Mouse (Mus musculus) T-helper 2 cell (primary cell): Measurements from ENCODE around the gene Gm2000.

ENCODE experiments used
- in situ Hi-C: fragments of 300-600 bp; cut with MboI, MseI; formaldehyde crosslinking; loops from one replicate; pipeline ENCODE4 v1.15.1; 2025; ENCODE audit warnings: high pct_unique_total_duplicates

Gene Gm2000

GRCm38 (mm10) chr1:156365740-156366139 lies at the start of gene Gm2000:
Gm2000 (plus strand) TSS chr1:156366040.
- in situ Hi-C loops = no loop called here

- in situ Hi-C loops = no loop called here
These were observed 42.7 kb upstream of the Gm2000 start for GRCm38 (mm10) chr1:156323126-156323525.

GRCm38 (mm10) chr1:156340847-156341246 lies 25.0 kb upstream of the Gm2000 start:
- in situ Hi-C loops = no loop called here

- in situ Hi-C loops = no loop called here
These were observed 21.4 kb upstream of the Gm2000 start for GRCm38 (mm10) chr1:156344433-156344832.

GRCm38 (mm10) chr1:156345633-156346032 lies 20.2 kb upstream of the Gm2000 start:
- in situ Hi-C loops = no loop called here

- in situ Hi-C loops = no loop called here
These were observed 16.8 kb upstream of the Gm2000 start for GRCm38 (mm10) chr1:156349031-156349430.

GRCm38 (mm10) chr1:156350441-156350840 lies 15.4 kb upstream of the Gm2000 start:
- in situ Hi-C loops = no loop called here

GRCm38 (mm10) chr1:156352466-156352865 lies 13.4 kb upstream of the Gm2000 start:
- in situ Hi-C loops = no loop called here

GRCm38 (mm10) chr1:156381217-156381616 lies 15.4 kb downstream of the Gm2000 start:
- in situ Hi-C loops = no loop called here

GRCm38 (mm10) chr1:156386232-156386631 lies 20.4 kb downstream of the Gm2000 start:
- in situ Hi-C loops = no loop called here

- in situ Hi-C loops = no loop called here
These were observed 21.0 kb downstream of the Gm2000 start for GRCm38 (mm10) chr1:156386880-156387279.

GRCm38 (mm10) chr1:156393148-156393547 lies 27.3 kb downstream of the Gm2000 start:
- in situ Hi-C loops = no loop called here

- in situ Hi-C loops = loop anchor here (10.0 kb wide), 1 partner anchor 285 kb away; no protein-coding TSS in a partner anchor
These were observed 34.3 kb downstream of the Gm2000 start for GRCm38 (mm10) chr1:156400159-156400558.

- in situ Hi-C loops = loop anchor here (10.0 kb wide), 1 partner anchor 288 kb away; no protein-coding TSS in a partner anchor
These were observed 36.7 kb downstream of the Gm2000 start for GRCm38 (mm10) chr1:156402491-156402890.

- in situ Hi-C loops = loop anchor here (10.0 kb wide), 1 partner anchor 288 kb away; no protein-coding TSS in a partner anchor
These were observed 37.4 kb downstream of the Gm2000 start for GRCm38 (mm10) chr1:156403251-156403650.

GRCm38 (mm10) chr1:156408004-156408403 lies 42.2 kb downstream of the Gm2000 start:
- in situ Hi-C loops = loop anchor here (10.0 kb wide), 1 partner anchor 293 kb away; no protein-coding TSS in a partner anchor

GRCm38 (mm10) chr1:156408521-156408920 lies 42.7 kb downstream of the Gm2000 start:
- in situ Hi-C loops = loop anchor here (10.0 kb wide), 1 partner anchor 294 kb away; no protein-coding TSS in a partner anchor
